Mouse (Mus musculus): Measurements from ENCODE around the gene Tnfaip8l2.

GRCm38 (mm10) chr3:95140795-95141194 lies 1.4 kb downstream of the Tnfaip8l2 start:
- TF ChIP-seq CTCF (IDR thresholded peaks at IDR 0.05; ENCODE audit: low read depth, low read length) (no peak), POLR2A (IDR thresholded peaks at IDR 0.05; ENCODE audit: borderline replicate concordance, low read depth, low read length) (no peak)

Measured in bone marrow macrophage, adult 2 months (primary cell).